Mouse (Mus musculus) ES-Bruce4 (cell line): ENCODE measurements around the gene Hist2h4.

Experiments used
- CTCF ChIP-seq: IDR thresholded peaks from one replicate; pipeline ENCODE4 v1.8.1; 2011; ENCODE audit warnings: low read depth, low read length
- EP300 ChIP-seq: IDR thresholded peaks from 2 replicates; pipeline ENCODE4 v1.6.1; 2011; ENCODE audit warnings: low read depth, low read length; ENCODE audit not compliant: insufficient read depth
- POLR2A ChIP-seq: IDR thresholded peaks from one replicate; pipeline ENCODE4 v1.8.1; 2011; ENCODE audit warnings: low read length; ENCODE audit not compliant: insufficient read depth

DNA sequence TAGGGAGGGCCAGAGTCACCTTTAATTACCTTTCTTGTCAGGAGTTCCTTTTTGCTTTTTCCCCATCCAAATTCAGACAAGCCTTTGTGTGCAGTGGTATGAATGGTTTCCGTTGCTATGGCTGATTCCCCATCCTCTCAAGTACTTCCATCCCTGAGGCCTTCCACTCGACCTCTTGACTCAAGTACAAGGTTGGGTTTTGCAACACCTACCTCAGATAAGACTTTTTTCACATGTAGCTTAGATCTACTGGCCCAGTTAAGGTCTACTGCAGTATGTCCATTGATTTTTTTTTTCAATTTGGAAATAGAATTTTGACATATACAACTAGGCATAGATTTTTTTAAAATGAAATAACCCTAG lies 31.4 kb downstream of the Hist2h4 start:
- TF ChIP-seq EP300 (no peak), POLR2A (no peak), CTCF (no peak)
